Mouse (Mus musculus) liver, embryonic 12.5 days (tissue): ENCODE measurements around the gene Ticrr. TPM values are rescaled to one million over a fixed set of nuclear protein-coding genes. Genes with fewer than 3 reads are reported as not detected.
A peak's percentile ranks its signal among the peaks of the same experiment; 100 is the strongest.

Experiments
- ATAC-seq: fragments of 200-750 bp; cut with Nextera tagmentation; 2 replicates; pipeline ENCODE4 v1.8.0; 2017; ENCODE audit warnings: moderate number of reproducible peaks, mild to moderate bottlenecking, moderate library complexity
- H3K27ac ChIP-seq: fragments of 300-500 bp; sonication (generic); 2 replicates; pipeline ENCODE4 v1.5.1; 2016; ENCODE audit warnings: mild to moderate bottlenecking
- H3K27me3 ChIP-seq: fragments of 300-500 bp; sonication (generic); replicated peaks from 2 replicates; pipeline ENCODE4 v1.6.1; 2016; ENCODE audit warnings: mild to moderate bottlenecking, moderate library complexity
- H3K36me3 ChIP-seq: fragments of 300-500 bp; sonication (generic); 2 replicates; pipeline ENCODE4 v1.6.1; 2016; ENCODE audit warnings: mild to moderate bottlenecking, moderate library complexity
- H3K4me1 ChIP-seq: fragments of 300-500 bp; sonication (generic); 2 replicates; pipeline ENCODE4 v1.6.1; 2016
- H3K4me2 ChIP-seq: fragments of 300-500 bp; sonication (generic); 2 replicates; pipeline ENCODE4 v1.6.1; 2016; ENCODE audit warnings: mild to moderate bottlenecking, moderate library complexity
- H3K4me3 ChIP-seq: fragments of 300-500 bp; sonication (generic); 2 replicates; pipeline ENCODE4 v1.5.1; 2016; ENCODE audit warnings: mild to moderate bottlenecking, moderate library complexity
- H3K9ac ChIP-seq: fragments of 300-500 bp; sonication (generic); 2 replicates; pipeline ENCODE4 v1.6.1; 2016; ENCODE audit warnings: mild to moderate bottlenecking, moderate library complexity
- H3K9me3 ChIP-seq: fragments of 300-500 bp; sonication (generic); replicated peaks from 2 replicates; pipeline ENCODE4 v1.6.1; 2016; ENCODE audit warnings: mild to moderate bottlenecking, moderate library complexity
- WGBS: fragments of 180-500 bp; shearing (Covaris S2); methylation state at CpG from one replicate; pipeline ENCODE4 v1.1.7; 2016; ENCODE audit not compliant: insufficient replicate concordance; 5-methylcytosine and 5-hydroxymethylcytosine counted together
- polyA plus RNA-seq: library from polyadenylated mRNA; unstranded; fragments of >200 nt; fragmentation: Nextera tagmentation; extraction: Ambion mirVana; gene quantifications from 2 replicates; pipeline ENCODE4 v1.2.1, GENCODE M21; 2016

The Ticrr gene
- polyA plus RNA-seq, 1 experiment from 2014 or later, result 12.0 TPM

DNA sequence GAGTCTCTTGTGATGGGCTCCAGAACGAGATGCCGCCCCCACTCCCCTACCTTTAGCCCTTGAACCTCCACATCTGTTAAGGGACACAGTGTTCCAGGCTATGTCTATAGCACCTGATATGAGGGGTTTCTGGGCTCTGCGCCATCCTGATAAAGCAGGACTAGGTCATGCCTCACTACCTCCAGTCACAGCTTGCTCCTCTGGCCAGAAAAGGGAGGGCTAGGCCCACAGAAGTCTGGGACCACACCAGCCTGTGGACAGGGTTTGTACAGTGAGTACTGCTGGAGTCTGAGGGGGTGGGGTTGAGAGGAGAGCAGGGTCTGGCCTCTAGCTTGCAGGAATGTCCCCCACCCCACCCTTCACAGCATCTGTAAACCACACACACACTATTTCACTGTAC, 12.8 kb upstream of the Ticrr start:
- Histone ChIP-seq H3K27ac (no peak overlapping the region), H3K36me3 (no peaks in the 10 kb centered on the region), H3K4me3 (no peak overlapping the region), H3K9me3 (no peaks in the 10 kb centered on the region), H3K9ac (no peak overlapping the region), H3K4me2 (no peak overlapping the region), H3K4me1 (no peaks in the 10 kb centered on the region), H3K27me3 (peaks cover 15% of the 10 kb centered on the region)
- no peak for ATAC-seq
- WGBS, result 66% methylated on average over 3 of the region's 3 CpGs

DNA sequence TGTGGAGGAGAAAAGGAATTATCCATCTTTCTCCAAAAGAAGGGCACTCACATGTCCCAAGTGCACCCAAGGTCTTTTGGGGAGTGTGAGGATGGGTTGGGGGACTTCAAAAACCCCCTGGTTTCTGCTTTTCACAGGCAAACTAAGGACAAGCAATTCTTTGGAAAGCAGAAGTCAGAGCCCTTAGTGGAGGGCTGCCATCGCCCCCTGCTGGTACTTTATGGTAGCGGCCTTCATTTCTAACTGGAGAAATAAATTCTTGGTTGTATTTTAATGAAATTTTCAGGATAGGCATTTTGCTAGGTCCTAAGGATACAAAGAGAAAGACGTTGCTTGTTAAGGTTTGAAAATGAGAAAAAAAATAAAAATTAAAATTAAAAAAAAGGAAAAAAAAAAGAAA, 11.0 kb upstream of the Ticrr start:
- WGBS, result 8% methylated on average over 3 of the region's 3 CpGs
- Histone ChIP-seq H3K27ac (no peak overlapping the region), H3K36me3 (no peaks in the 10 kb centered on the region), H3K9ac (no peak overlapping the region), H3K27me3 (peaks cover 10% of the 10 kb centered on the region), H3K9me3 (no peaks in the 10 kb centered on the region), H3K4me1 (no peaks in the 10 kb centered on the region), H3K4me2 (no peak overlapping the region), H3K4me3 (no peak overlapping the region)
- ATAC-seq, result no peak

DNA sequence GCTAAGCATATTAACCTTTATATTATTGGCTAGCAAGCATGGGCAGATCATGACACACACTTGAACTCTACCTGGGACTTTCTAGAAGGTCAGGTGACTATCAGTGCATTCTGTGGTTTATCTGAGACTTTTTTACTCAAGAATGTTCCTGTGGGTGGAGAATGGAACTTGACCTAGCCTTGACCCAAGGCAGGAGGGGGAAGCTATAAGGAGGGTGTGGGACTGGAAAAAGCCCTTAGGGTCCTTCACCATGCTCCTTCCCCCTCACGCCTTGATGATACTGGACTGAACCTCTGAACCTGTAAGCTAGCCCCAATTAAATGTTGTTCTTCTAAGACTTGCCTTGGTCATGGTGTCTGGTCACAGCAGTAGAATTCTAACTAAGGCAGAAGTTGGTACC, 5.8 kb upstream of the Ticrr start:
- 68% methylated on average over 1 of the region's 1 CpGs for WGBS
- Histone ChIP-seq H3K9me3 (no peaks in the 10 kb centered on the region), H3K4me3 (no peak overlapping the region), H3K36me3 (no peaks in the 10 kb centered on the region), H3K27ac (no peak overlapping the region), H3K4me2 (no peak overlapping the region), H3K27me3 (0 out of 2 replicates have a peak, but pooled peaks cover 3% of the 10 kb centered on the region), H3K9ac (no peak overlapping the region), H3K4me1 (peaks cover 7% of the 10 kb centered on the region)
- ATAC-seq, result no peak

DNA sequence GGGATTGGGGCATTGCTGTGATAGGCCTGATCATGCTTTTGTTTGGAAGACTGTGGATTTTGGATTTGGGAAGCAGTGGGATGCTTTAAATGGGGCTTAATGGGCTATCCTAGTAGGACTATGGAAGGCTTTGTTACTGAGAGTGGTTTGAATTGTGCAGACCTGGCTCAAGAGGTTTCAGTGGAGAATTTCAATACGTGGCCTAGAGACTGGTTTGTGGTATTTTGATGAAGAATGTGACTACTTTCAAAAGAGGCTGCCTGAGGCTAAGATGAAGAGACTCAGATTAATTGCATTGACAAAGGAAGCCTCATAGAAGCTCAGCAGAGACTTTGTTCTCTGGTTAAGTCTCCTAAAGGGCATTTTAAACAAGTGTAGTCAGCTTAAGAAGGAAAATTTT, 5.4 kb upstream of the Ticrr start:
- no peak for ATAC-seq
- H3K27me3 ChIP-seq, result 0 out of 2 replicates have a peak, but pooled peaks cover 3% of the 10 kb centered on the region
- no peak overlapping the region for H3K27ac ChIP-seq
- peaks cover 9% of the 10 kb centered on the region for H3K4me1 ChIP-seq
- H3K9ac ChIP-seq, result no peak overlapping the region
- no peak overlapping the region for H3K4me2 ChIP-seq
- H3K36me3 ChIP-seq, result no peaks in the 10 kb centered on the region
- H3K4me3 ChIP-seq, result no peak overlapping the region
- no peaks in the 10 kb centered on the region for H3K9me3 ChIP-seq
- 40% methylated on average over 1 of the region's 1 CpGs for WGBS

DNA sequence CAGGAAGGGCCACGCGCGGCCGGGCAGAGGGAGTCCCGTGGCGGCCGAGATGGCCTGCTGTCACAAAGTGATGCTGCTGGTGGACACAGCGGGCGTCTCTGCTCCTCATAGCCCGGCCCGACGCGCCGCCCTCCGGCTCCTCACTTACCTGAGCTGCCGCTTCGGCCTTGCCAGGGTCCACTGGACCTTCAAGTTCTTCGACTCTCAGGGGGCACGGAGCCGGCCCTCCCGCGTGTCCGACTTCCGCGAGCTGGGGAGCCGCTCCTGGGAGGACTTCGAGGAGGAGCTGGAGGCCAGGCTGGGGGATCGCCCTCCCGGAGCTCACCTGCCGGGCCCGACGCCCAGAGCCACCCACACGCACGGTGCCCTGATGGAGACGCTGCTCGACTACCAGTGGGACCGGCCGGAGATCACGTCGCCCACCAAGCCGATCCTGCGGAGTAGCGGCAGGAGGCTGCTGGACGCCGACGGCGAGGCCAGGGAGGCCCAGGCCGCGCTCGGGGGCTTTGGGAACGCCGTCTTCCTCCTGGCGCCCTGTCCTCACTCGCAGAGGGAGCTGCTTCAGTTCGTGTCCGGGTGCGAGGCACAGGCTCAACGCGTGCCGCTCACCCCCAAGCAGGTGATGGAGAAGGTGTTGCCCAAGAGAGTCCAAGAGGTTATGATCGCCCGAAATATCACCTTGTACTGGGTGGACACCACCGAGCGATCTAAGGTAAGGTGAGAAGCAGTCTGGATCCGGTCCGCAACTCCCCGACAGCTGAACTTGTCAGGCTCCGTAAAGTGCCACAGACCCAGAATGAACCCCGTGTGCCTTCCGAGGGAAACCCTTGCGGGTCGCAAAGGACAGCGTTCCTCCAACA, 525 bp downstream of the Ticrr start:
- ATAC-seq, result peak; percentile 35
- H3K9me3 ChIP-seq, result no peaks in the 10 kb centered on the region
- peaks cover 47% of the 10 kb centered on the region for H3K4me1 ChIP-seq
- WGBS, result under 1% methylated on average over 73 of the region's 73 CpGs
- no peaks in the 10 kb centered on the region for H3K27me3 ChIP-seq
- peak overlapping the region; percentile 69 for H3K27ac ChIP-seq
- H3K36me3 ChIP-seq, result peaks cover 27% of the 10 kb centered on the region
- H3K9ac ChIP-seq, result peak overlapping the region; percentile 95
- H3K4me2 ChIP-seq, result peak overlapping the region; percentile 90
- peak overlapping the region; percentile 99 for H3K4me3 ChIP-seq

DNA sequence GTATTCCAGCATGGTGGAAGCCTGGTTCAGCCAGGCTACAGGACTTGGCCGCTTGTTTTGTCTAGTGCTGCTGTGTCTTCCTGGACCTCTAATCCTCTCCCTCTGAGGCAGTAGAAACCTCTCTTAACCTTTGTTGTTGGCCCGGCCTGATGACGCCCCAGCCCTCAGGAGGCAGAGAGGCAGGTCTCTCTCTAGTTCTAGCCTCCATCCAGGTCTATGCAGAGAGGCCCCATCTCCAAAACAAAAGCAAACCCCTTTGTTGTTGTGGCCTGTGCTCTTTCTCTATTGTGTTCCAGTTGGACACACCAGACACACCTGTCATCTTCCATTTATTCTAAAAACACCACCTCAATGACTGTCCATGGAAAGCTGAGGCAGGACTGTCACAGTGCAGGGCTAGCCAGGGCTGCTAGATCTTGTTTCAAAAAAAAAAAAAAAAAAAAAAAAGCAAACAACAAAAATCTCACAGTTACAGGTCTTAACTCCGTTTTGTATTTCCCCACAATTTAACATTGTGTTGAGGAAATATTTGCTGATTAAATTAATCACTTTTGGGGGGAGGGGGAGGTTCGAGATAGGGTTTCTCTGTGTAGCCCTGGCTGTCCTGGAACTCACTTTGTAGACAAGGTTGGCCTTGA, 1.4 kb downstream of the Ticrr start:
- Histone ChIP-seq H3K27me3 (no peaks in the 10 kb centered on the region), H3K36me3 (peaks cover 36% of the 10 kb centered on the region), H3K4me2 (peak overlapping the region; percentile 90), H3K4me1 (peaks cover 47% of the 10 kb centered on the region), H3K27ac (peak overlapping the region; percentile 69; the same call in 1 of the 2 replicates), H3K9ac (peak overlapping the region; percentile 95), H3K9me3 (no peaks in the 10 kb centered on the region), H3K4me3 (peak overlapping the region; percentile 99)
- ATAC-seq, result no peak
- 8% methylated on average over 5 of the region's 5 CpGs for WGBS

DNA sequence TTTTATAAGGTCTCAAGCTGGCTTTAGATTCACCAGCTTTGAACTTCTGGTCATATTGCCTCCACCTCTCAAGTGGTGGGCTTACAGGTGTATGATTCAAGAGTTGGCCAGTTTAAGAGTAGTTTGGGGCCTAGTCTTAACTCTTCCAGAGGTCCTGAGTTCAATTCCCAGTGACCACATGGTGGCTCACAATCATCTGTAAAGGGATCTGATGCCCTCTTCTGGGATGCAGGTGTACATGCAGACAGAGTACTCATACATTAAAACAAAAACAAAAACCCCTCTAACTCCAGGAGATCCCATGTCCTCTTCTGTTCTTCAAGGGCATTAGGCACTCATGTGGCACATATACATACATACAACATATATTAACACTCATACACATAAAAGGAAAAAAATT, 6.7 kb downstream of the Ticrr start:
- Histone ChIP-seq H3K9me3 (no peaks in the 10 kb centered on the region), H3K27ac (no peak overlapping the region), H3K9ac (no peak overlapping the region), H3K27me3 (no peaks in the 10 kb centered on the region), H3K36me3 (peaks cover 88% of the 10 kb centered on the region), H3K4me2 (no peak overlapping the region), H3K4me1 (peaks cover 33% of the 10 kb centered on the region), H3K4me3 (no peak overlapping the region)
- ATAC-seq, result no peak

DNA sequence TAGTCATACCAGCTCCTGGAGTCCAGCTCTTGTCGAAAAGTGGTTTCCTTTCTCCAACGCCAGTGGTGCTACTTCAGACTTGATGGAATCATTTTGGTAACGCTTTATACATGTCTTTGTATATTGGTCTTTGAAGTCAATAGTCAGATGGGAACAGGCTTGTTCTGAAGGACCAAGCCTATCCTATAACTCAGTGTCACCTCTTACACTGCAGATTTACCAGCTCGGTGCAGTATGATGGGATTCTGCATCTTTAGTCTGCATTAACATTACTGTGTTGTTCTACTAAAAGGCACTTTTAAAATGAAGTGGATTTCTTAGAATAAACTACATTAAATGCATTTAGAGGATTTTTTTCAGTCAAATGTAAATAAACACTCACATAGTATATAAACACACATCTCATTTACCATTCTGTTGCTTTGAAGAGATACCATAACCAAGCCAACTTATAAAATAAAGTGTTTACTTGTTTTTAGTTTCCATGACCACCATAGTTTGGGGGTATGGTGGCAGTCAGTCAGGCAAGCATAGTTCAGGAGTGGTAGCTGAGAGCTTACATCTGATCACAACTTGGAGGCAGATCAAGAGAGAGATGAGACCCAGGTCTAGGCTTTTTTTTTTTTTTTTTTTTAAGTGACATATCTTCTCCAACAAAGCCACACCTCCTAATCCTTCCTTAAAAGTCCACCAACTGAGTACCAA, 11.1 kb downstream of the Ticrr start:
- Histone ChIP-seq H3K4me1 (no peaks in the 10 kb centered on the region), H3K9ac (no peak overlapping the region), H3K36me3 (peaks cover 93% of the 10 kb centered on the region), H3K4me3 (no peak overlapping the region), H3K9me3 (no peaks in the 10 kb centered on the region), H3K27ac (no peak overlapping the region), H3K4me2 (no peak overlapping the region), H3K27me3 (no peaks in the 10 kb centered on the region)
- no peak for ATAC-seq
- WGBS, result 91% methylated on average over 4 of the region's 4 CpGs

DNA sequence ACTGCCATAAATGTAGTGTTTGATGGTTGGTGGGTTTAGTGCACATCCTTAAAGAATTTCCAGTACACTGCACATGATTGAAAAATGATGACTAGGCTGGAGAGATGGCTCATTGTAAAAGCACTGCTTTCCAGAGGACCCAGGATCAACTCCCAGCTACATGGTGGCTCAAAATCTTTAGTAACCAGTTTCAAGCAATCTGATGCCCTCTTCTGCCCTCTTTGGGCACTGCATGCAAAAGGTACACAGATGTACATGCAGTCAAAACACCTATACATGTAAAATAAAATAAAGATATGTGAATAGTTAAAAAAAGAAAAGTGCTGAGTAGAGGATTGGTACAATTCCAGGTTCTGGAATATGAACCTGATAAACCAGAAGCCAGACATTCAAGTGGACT, 19.2 kb downstream of the Ticrr start:
- Histone ChIP-seq H3K9ac (no peak overlapping the region), H3K9me3 (no peaks in the 10 kb centered on the region), H3K4me2 (no peak overlapping the region), H3K4me1 (no peaks in the 10 kb centered on the region), H3K27me3 (no peaks in the 10 kb centered on the region), H3K4me3 (no peak overlapping the region), H3K27ac (no peak overlapping the region), H3K36me3 (peaks cover 96% of the 10 kb centered on the region)
- no peak for ATAC-seq

DNA sequence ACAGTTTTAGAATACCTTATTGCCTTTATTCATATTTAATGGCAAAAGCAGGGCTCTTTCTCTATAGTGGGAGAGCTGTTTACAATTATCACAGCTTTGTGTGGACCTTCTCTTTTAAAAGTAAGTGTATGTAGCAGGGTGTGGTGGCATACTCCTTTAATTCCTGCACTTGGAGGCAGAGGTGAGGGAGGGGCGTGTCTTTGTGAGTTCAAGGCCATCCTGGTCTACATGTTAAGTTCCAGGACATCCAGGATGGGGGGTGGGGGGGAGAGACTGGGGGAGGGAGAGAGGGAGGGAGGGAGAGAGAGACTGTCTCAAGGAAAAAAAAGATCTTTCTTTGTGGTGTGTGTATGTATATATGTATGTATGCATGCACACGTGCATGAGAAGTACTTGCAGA, 20.2 kb downstream of the Ticrr start:
- Histone ChIP-seq H3K4me2 (no peak overlapping the region), H3K4me3 (no peak overlapping the region), H3K27ac (no peak overlapping the region), H3K9me3 (no peaks in the 10 kb centered on the region), H3K36me3 (peaks cover 98% of the 10 kb centered on the region), H3K27me3 (no peaks in the 10 kb centered on the region), H3K9ac (no peak overlapping the region), H3K4me1 (no peaks in the 10 kb centered on the region)
- WGBS, result 75% methylated on average over 2 of the region's 2 CpGs
- no peak for ATAC-seq

DNA sequence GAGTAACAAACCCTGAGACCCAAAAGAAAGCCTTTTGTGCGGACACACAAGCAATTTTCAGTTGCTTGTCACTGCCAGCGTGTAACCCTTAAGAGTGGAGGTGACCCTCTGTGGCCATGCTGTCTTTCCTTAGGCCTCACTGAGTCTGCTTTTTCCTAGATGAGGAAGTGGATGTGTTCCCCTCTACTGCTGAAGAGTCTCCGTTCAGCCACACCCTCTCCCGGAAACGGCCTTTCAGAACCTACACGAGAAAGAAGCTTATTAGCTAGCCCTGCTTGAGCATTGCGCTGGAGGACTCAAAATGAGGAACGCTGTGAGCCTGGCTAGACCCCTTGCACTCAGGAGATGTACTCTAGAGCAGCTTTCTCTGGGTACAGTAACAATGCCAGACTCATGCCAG, 36.5 kb downstream of the Ticrr start:
- 71% methylated on average over 8 of the region's 8 CpGs for WGBS
- no peak overlapping the region for H3K4me3 ChIP-seq
- no peaks in the 10 kb centered on the region for H3K4me1 ChIP-seq
- no peak for ATAC-seq
- H3K27me3 ChIP-seq, result no peaks in the 10 kb centered on the region
- no peak overlapping the region for H3K9ac ChIP-seq
- H3K9me3 ChIP-seq, result no peaks in the 10 kb centered on the region
- H3K27ac ChIP-seq, result no peak overlapping the region
- H3K36me3 ChIP-seq, result peaks cover 90% of the 10 kb centered on the region
- H3K4me2 ChIP-seq, result no peak overlapping the region

DNA sequence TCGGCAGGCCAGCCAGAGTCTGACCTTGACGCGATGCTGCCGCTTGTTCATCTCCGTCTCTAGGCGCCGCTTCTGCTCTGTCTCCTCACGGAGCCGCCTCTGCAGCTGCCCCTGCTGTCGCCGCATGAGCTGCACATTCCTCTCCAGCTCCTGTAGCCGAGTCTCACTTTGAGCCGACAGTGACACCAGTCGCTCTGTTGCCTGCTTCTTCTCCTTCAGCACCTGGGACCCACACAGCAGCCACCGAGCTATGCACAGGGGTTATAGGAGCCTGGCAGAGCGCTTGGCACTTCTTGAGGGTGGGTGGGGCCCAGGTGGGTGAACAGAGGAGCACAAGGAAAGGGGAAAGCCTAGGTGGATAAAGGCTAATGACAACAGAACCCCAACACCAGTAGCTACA, 42.8 kb downstream of the Ticrr start:
- H3K9me3 ChIP-seq, result no peaks in the 10 kb centered on the region
- no peak for ATAC-seq
- H3K4me3 ChIP-seq, result no peak overlapping the region
- no peaks in the 10 kb centered on the region for H3K27me3 ChIP-seq
- H3K4me1 ChIP-seq, result no peaks in the 10 kb centered on the region
- H3K27ac ChIP-seq, result no peak overlapping the region
- 84% methylated on average over 16 of the region's 16 CpGs for WGBS
- no peak overlapping the region for H3K9ac ChIP-seq
- H3K36me3 ChIP-seq, result peaks cover 36% of the 10 kb centered on the region
- H3K4me2 ChIP-seq, result no peak overlapping the region
